Mouse (Mus musculus) limb, embryonic 12.5 days (tissue): Measurements from ENCODE around the gene Slfn2. TPM values are rescaled to one million over a fixed set of nuclear protein-coding genes. Genes with fewer than 3 reads are reported as not detected.
"Not testable (repeated sequence)": the region's sequence is repeated elsewhere in the genome, so short reads cannot be mapped to it uniquely, and the experiment has no call there.

Experiments
- ATAC-seq: fragments of 200-750 bp; cut with Nextera tagmentation; 2 replicates; pipeline ENCODE4 v1.8.0; 2017; ENCODE audit warnings: low read depth, moderate TSS enrichment; ENCODE audit not compliant: insufficient number of reproducible peaks, insufficient read depth, low FRiP score, low TSS enrichment
- H3K27ac ChIP-seq: fragments of 300-500 bp; sonication (generic); 2 replicates; pipeline ENCODE4 v1.5.1; 2016; ENCODE audit warnings: mild to moderate bottlenecking, moderate library complexity
- H3K27me3 ChIP-seq: fragments of 300-500 bp; sonication (generic); 2 replicates; pipeline ENCODE4 v1.6.1; 2016; ENCODE audit warnings: mild to moderate bottlenecking, moderate library complexity
- H3K36me3 ChIP-seq: fragments of 300-500 bp; sonication (generic); 2 replicates; pipeline ENCODE4 v1.6.1; 2016; ENCODE audit warnings: mild to moderate bottlenecking, moderate library complexity
- H3K4me1 ChIP-seq: fragments of 300-500 bp; sonication (generic); replicated peaks from 2 replicates; pipeline ENCODE4 v1.6.1; 2016
- H3K4me2 ChIP-seq: fragments of 300-500 bp; sonication (generic); 2 replicates; pipeline ENCODE4 v1.6.1; 2016; ENCODE audit warnings: mild to moderate bottlenecking, moderate library complexity
- H3K4me3 ChIP-seq: fragments of 300-500 bp; sonication (generic); replicated peaks from 2 replicates; pipeline ENCODE4 v1.5.1; 2016; ENCODE audit warnings: mild to moderate bottlenecking
- H3K9ac ChIP-seq: fragments of 300-500 bp; sonication (generic); replicated peaks from 2 replicates; pipeline ENCODE4 v1.6.1; 2016; ENCODE audit warnings: mild to moderate bottlenecking, moderate library complexity
- H3K9me3 ChIP-seq: fragments of 300-500 bp; sonication (generic); 2 replicates; pipeline ENCODE4 v1.6.1; 2016; ENCODE audit warnings: mild to moderate bottlenecking, moderate library complexity
- WGBS: fragments of 180-500 bp; shearing (Covaris S2); methylation state at CpG from one replicate; pipeline ENCODE4 v1.1.7; 2016; 5-methylcytosine and 5-hydroxymethylcytosine counted together
- polyA plus RNA-seq: library from polyadenylated mRNA; unstranded; fragments of >200 nt; fragmentation: Nextera tagmentation; extraction: Ambion mirVana; gene quantifications from 2 replicates; pipeline ENCODE4 v1.2.1, GENCODE M21; 2016

Slfn2 gene
- 1.2 and 1.3 TPM in 2 replicates for polyA plus RNA-seq

- no peak within 1 kb of the TSS for H3K4me3 ChIP-seq
- H3K36me3 ChIP-seq: no peaks in the 10 kb centered on the region
- 80% methylated on average over 2 of the region's 2 CpGs for WGBS
- H3K4me1 ChIP-seq: no peaks in the 10 kb centered on the region
- no peaks in the 10 kb centered on the region for H3K9me3 ChIP-seq
- H3K9ac ChIP-seq: no peak within 1 kb of the TSS
- no peak for ATAC-seq
- no peak within 1 kb of the TSS for H3K27ac ChIP-seq
- peaks cover 15% of the 10 kb centered on the region for H3K27me3 ChIP-seq
- no peak within 1 kb of the TSS for H3K4me2 ChIP-seq
These were observed at the start of gene Slfn2 for GRCm38 (mm10) chr11:83064946-83065345. TSS of gene Slfn2 (plus strand) at chr11:83065112.

- H3K9me3 ChIP-seq: no peaks in the 10 kb centered on the region
- no peak for ATAC-seq
- no peak overlapping the region for H3K4me2 ChIP-seq
- no peak overlapping the region for H3K4me3 ChIP-seq
- no peaks in the 10 kb centered on the region for H3K27me3 ChIP-seq
- H3K4me1 ChIP-seq: no peaks in the 10 kb centered on the region
- H3K9ac ChIP-seq: no peak overlapping the region
- no peaks in the 10 kb centered on the region for H3K36me3 ChIP-seq
- no peak overlapping the region for H3K27ac ChIP-seq
These were observed 48.8 kb upstream of the Slfn2 start for GRCm38 (mm10) chr11:83016093-83016492.

- H3K4me3 ChIP-seq, H3K9me3 ChIP-seq, H3K4me1 ChIP-seq, H3K9ac ChIP-seq, H3K36me3 ChIP-seq, ATAC-seq, H3K4me2 ChIP-seq, H3K27ac ChIP-seq, H3K27me3 ChIP-seq: not testable (repeated sequence)
- 81% methylated on average over 18 of the region's 18 CpGs for WGBS
These were observed 45.1 kb upstream of the Slfn2 start for GRCm38 (mm10) chr11:83019561-83020519.

GRCm38 (mm10) chr11:83020621-83021020 lies 44.3 kb upstream of the Slfn2 start, which contains the start of gene Slfn8:
TSS of gene Slfn8 (minus strand) at chr11:83020810.
- Histone ChIP-seq H3K9me3 (no peaks in the 10 kb centered on the region), H3K36me3 (no peaks in the 10 kb centered on the region), H3K27ac (no peak within 1 kb of the TSS), H3K4me3 (no peak within 1 kb of the TSS), H3K4me1 (no peaks in the 10 kb centered on the region), H3K27me3 (no peaks in the 10 kb centered on the region), H3K9ac (no peak within 1 kb of the TSS), H3K4me2 (no peak within 1 kb of the TSS)
- WGBS: 75% methylated on average over 5 of the region's 5 CpGs
- ATAC-seq: no peak

- not testable (repeated sequence) for H3K4me1 ChIP-seq, H3K27ac ChIP-seq, ATAC-seq, H3K4me2 ChIP-seq, H3K9ac ChIP-seq, H3K4me3 ChIP-seq, H3K9me3 ChIP-seq, H3K36me3 ChIP-seq
- H3K27me3 ChIP-seq: peaks cover 10% of the 10 kb centered on the region
- 83% methylated on average over 3 of the region's 3 CpGs for WGBS
These were observed 26.2 kb upstream of the Slfn2 start for GRCm38 (mm10) chr11:83038686-83039085.

- H3K36me3 ChIP-seq: no peaks in the 10 kb centered on the region
- WGBS: 50% methylated on average over 1 of the region's 1 CpGs
- no peak overlapping the region for H3K4me2 ChIP-seq
- H3K4me1 ChIP-seq: no peaks in the 10 kb centered on the region
- ATAC-seq: no peak
- no peak overlapping the region for H3K27ac ChIP-seq
- no peak overlapping the region for H3K9ac ChIP-seq
- H3K27me3 ChIP-seq: peaks cover 10% of the 10 kb centered on the region
- no peak overlapping the region for H3K4me3 ChIP-seq
- H3K9me3 ChIP-seq: no peaks in the 10 kb centered on the region
These were observed 25.8 kb upstream of the Slfn2 start for GRCm38 (mm10) chr11:83039156-83039555.

- 13% methylated on average over 19 of the region's 19 CpGs for WGBS
- ATAC-seq: no peak
- H3K9me3 ChIP-seq: no peaks in the 10 kb centered on the region
- H3K4me1 ChIP-seq: no peaks in the 10 kb centered on the region
- peak overlapping the region; percentile 33 for H3K4me2 ChIP-seq
- H3K36me3 ChIP-seq: no peaks in the 10 kb centered on the region
- no peak overlapping the region for H3K9ac ChIP-seq
- H3K27ac ChIP-seq: no peak overlapping the region
- 0 out of 2 replicates have a peak overlapping the region, but pooled peaks have one; percentile 11 for H3K4me3 ChIP-seq
- H3K27me3 ChIP-seq: peaks cover 10% of the 10 kb centered on the region
These were observed 25.1 kb upstream of the Slfn2 start for GRCm38 (mm10) chr11:83039796-83040195.

GRCm38 (mm10) chr11:83040325-83040724 lies 24.6 kb upstream of the Slfn2 start:
- H3K4me1 ChIP-seq: no peaks in the 10 kb centered on the region
- H3K27ac ChIP-seq: no peak overlapping the region
- H3K9me3 ChIP-seq: no peaks in the 10 kb centered on the region
- ATAC-seq: no peak
- H3K4me2 ChIP-seq: no peak overlapping the region
- H3K36me3 ChIP-seq: no peaks in the 10 kb centered on the region
- H3K9ac ChIP-seq: no peak overlapping the region
- peaks cover 10% of the 10 kb centered on the region for H3K27me3 ChIP-seq
- no peak overlapping the region for H3K4me3 ChIP-seq
- WGBS: 46% methylated on average over 1 of the region's 1 CpGs

GRCm38 (mm10) chr11:83041000-83041399 lies 23.9 kb upstream of the Slfn2 start:
- no peak overlapping the region for H3K9ac ChIP-seq
- no peaks in the 10 kb centered on the region for H3K4me1 ChIP-seq
- H3K4me2 ChIP-seq: no peak overlapping the region
- no peak overlapping the region for H3K27ac ChIP-seq
- H3K27me3 ChIP-seq: peaks cover 10% of the 10 kb centered on the region
- H3K36me3 ChIP-seq: no peaks in the 10 kb centered on the region
- no peak for ATAC-seq
- no peaks in the 10 kb centered on the region for H3K9me3 ChIP-seq
- no peak overlapping the region for H3K4me3 ChIP-seq

GRCm38 (mm10) chr11:83043891-83044290 lies 21.0 kb upstream of the Slfn2 start:
- H3K4me1 ChIP-seq: no peaks in the 10 kb centered on the region
- no peak overlapping the region for H3K9ac ChIP-seq
- no peaks in the 10 kb centered on the region for H3K36me3 ChIP-seq
- 79% methylated on average over 4 of the region's 4 CpGs for WGBS
- no peak overlapping the region for H3K4me2 ChIP-seq
- ATAC-seq: no peak
- no peak overlapping the region for H3K27ac ChIP-seq
- no peak overlapping the region for H3K4me3 ChIP-seq
- H3K9me3 ChIP-seq: no peaks in the 10 kb centered on the region
- H3K27me3 ChIP-seq: peaks cover 10% of the 10 kb centered on the region

GRCm38 (mm10) chr11:83045642-83046041 lies 19.3 kb upstream of the Slfn2 start:
- Histone ChIP-seq H3K9ac (no peak overlapping the region), H3K36me3 (no peaks in the 10 kb centered on the region), H3K4me1 (no peaks in the 10 kb centered on the region), H3K4me3 (no peak overlapping the region), H3K9me3 (no peaks in the 10 kb centered on the region), H3K27me3 (no peaks in the 10 kb centered on the region), H3K27ac (no peak overlapping the region), H3K4me2 (no peak overlapping the region)
- no peak for ATAC-seq
- WGBS: 76% methylated on average over 3 of the region's 3 CpGs
